Mouse (Mus musculus) forebrain, embryonic 14.5 days (tissue): ENCODE measurements around the gene Smlr1. TPM values are rescaled to one million over a fixed set of nuclear protein-coding genes. Genes with fewer than 3 reads are reported as not detected.

Experiments
- ATAC-seq: fragments of 200-750 bp; cut with Nextera tagmentation; 2 replicates; pipeline ENCODE4 v1.8.0; 2017; ENCODE audit warnings: mild to moderate bottlenecking, moderate library complexity
- DNase-seq: peaks from one replicate; pipeline ENCODE4 v3.0.0-alpha.2; 2015; ENCODE audit warnings: low spot score
- H3K27ac ChIP-seq: fragments of 300-500 bp; sonication (generic); 2 replicates; pipeline ENCODE4 v1.5.1; 2014; ENCODE audit warnings: low read depth, mild to moderate bottlenecking, control low read depth, low read length, moderate library complexity
- H3K27me3 ChIP-seq: fragments of 300-500 bp; sonication (generic); replicated peaks from 2 replicates; pipeline ENCODE4 v1.6.1; 2014; ENCODE audit warnings: low read length, control low read depth, mixed read lengths; ENCODE audit not compliant: control insufficient read depth, insufficient read depth
- H3K36me3 ChIP-seq: fragments of 300-500 bp; sonication (generic); 2 replicates; pipeline ENCODE4 v1.6.1; 2014; ENCODE audit warnings: low read length, control low read depth; ENCODE audit not compliant: control insufficient read depth, insufficient read depth
- H3K4me1 ChIP-seq: fragments of 300-500 bp; sonication (generic); 2 replicates; pipeline ENCODE4 v1.6.1; 2014; ENCODE audit warnings: antibody characterized with exemption, low read length, control low read depth; ENCODE audit not compliant: control insufficient read depth, insufficient read depth
- H3K4me2 ChIP-seq: fragments of 300-500 bp; sonication (generic); 2 replicates; pipeline ENCODE4 v1.6.1; 2014; ENCODE audit warnings: mild to moderate bottlenecking, control low read depth, low read length
- H3K4me3 ChIP-seq: fragments of 300-500 bp; sonication (generic); 2 replicates; pipeline ENCODE4 v1.5.1; 2014; ENCODE audit warnings: low read depth, low read length, control low read depth
- H3K9ac ChIP-seq: fragments of 300-500 bp; sonication (generic); 2 replicates; pipeline ENCODE4 v1.6.1; 2014; ENCODE audit warnings: mild to moderate bottlenecking, low read length, control low read depth, moderate library complexity
- H3K9me3 ChIP-seq: fragments of 300-500 bp; sonication (generic); replicated peaks from 2 replicates; pipeline ENCODE4 v1.6.1; 2016; ENCODE audit warnings: low read length, control low read depth, mixed read lengths; ENCODE audit not compliant: control insufficient read depth
- WGBS: fragments of 180-500 bp; shearing (Covaris S2); extraction: QIAGEN DNeasy Blood & Tissue Kit; methylation state at CpG from one replicate; pipeline ENCODE4 v1.1.7; 2014; 5-methylcytosine and 5-hydroxymethylcytosine counted together
- polyA plus RNA-seq: library from polyadenylated mRNA; unstranded; fragments of >200 nt; fragmentation: Nextera tagmentation; extraction: Ambion mirVana; gene quantifications from 2 replicates; pipeline ENCODE4 v1.2.1, GENCODE M21; 2014

Gene Smlr1
- polyA plus RNA-seq, 1 experiment from 2014 or later: not detected

GRCm38 (mm10) chr10:25520428-25520827 is 15.6 kb downstream of the Smlr1 start:
- Histone ChIP-seq H3K4me2 (no peak overlapping the region), H3K27ac (0 out of 2 replicates have a peak overlapping the region, but pooled peaks have one; percentile 33), H3K9ac (no peak overlapping the region), H3K27me3 (no peaks in the 10 kb centered on the region), H3K9me3 (no peaks in the 10 kb centered on the region), H3K4me1 (no peaks in the 10 kb centered on the region), H3K4me3 (no peak overlapping the region), H3K36me3 (no peaks in the 10 kb centered on the region)
- WGBS: 85% methylated on average over 5 of the region's 5 CpGs
- DNase-seq (peak; percentile 1), ATAC-seq (no peak)

GRCm38 (mm10) chr10:25519954-25520353 is 16.1 kb downstream of the Smlr1 start:
- no peak overlapping the region for H3K27ac ChIP-seq
- H3K36me3 ChIP-seq: no peaks in the 10 kb centered on the region
- no peaks in the 10 kb centered on the region for H3K27me3 ChIP-seq
- H3K4me1 ChIP-seq: no peaks in the 10 kb centered on the region
- DNase-seq: no peak
- no peak overlapping the region for H3K4me3 ChIP-seq
- H3K4me2 ChIP-seq: no peak overlapping the region
- no peaks in the 10 kb centered on the region for H3K9me3 ChIP-seq
- ATAC-seq: no peak
- no peak overlapping the region for H3K9ac ChIP-seq
- WGBS: 78% methylated on average over 3 of the region's 3 CpGs

GRCm38 (mm10) chr10:25513821-25514220 is 22.2 kb downstream of the Smlr1 start:
- Histone ChIP-seq H3K4me1 (no peaks in the 10 kb centered on the region), H3K4me2 (no peak overlapping the region), H3K27me3 (no peaks in the 10 kb centered on the region), H3K9ac (no peak overlapping the region), H3K4me3 (no peak overlapping the region), H3K9me3 (no peaks in the 10 kb centered on the region), H3K27ac (no peak overlapping the region), H3K36me3 (no peaks in the 10 kb centered on the region)
- WGBS: 82% methylated on average over 1 of the region's 1 CpGs
- ATAC-seq (no peak), DNase-seq (no peak)

GRCm38 (mm10) chr10:25503250-25503649 is 32.8 kb downstream of the Smlr1 start:
- H3K4me1 ChIP-seq: no peaks in the 10 kb centered on the region
- no peak for ATAC-seq
- no peak for DNase-seq
- no peaks in the 10 kb centered on the region for H3K27me3 ChIP-seq
- H3K4me3 ChIP-seq: no peak overlapping the region
- no peaks in the 10 kb centered on the region for H3K36me3 ChIP-seq
- H3K27ac ChIP-seq: no peak overlapping the region
- no peak overlapping the region for H3K4me2 ChIP-seq
- no peak overlapping the region for H3K9ac ChIP-seq
- no peaks in the 10 kb centered on the region for H3K9me3 ChIP-seq
- WGBS: 84% methylated on average over 5 of the region's 5 CpGs

- ATAC-seq (no peak), DNase-seq (no peak)
- Histone ChIP-seq H3K27me3 (no peaks in the 10 kb centered on the region), H3K4me1 (no peaks in the 10 kb centered on the region), H3K4me3 (no peak overlapping the region), H3K9ac (no peak overlapping the region), H3K4me2 (no peak overlapping the region), H3K36me3 (no peaks in the 10 kb centered on the region), H3K27ac (no peak overlapping the region), H3K9me3 (no peaks in the 10 kb centered on the region)
- WGBS: 54% methylated on average over 10 of the region's 10 CpGs
These were observed 36.6 kb downstream of the Smlr1 start for GRCm38 (mm10) chr10:25499323-25500071.

GRCm38 (mm10) chr10:25488456-25488855 is 47.6 kb downstream of the Smlr1 start:
- no peak overlapping the region for H3K27ac ChIP-seq
- H3K9me3 ChIP-seq: no peaks in the 10 kb centered on the region
- no peaks in the 10 kb centered on the region for H3K4me1 ChIP-seq
- no peak overlapping the region for H3K9ac ChIP-seq
- 23% methylated on average over 1 of the region's 1 CpGs for WGBS
- H3K36me3 ChIP-seq: no peaks in the 10 kb centered on the region
- no peak overlapping the region for H3K4me2 ChIP-seq
- peak; percentile 66; the same call in 1 of the 2 replicates for ATAC-seq
- no peaks in the 10 kb centered on the region for H3K27me3 ChIP-seq
- no peak overlapping the region for H3K4me3 ChIP-seq
- DNase-seq: peak; percentile 75

GRCm38 (mm10) chr10:25482791-25483190 is 53.3 kb downstream of the Smlr1 start:
- 79% methylated on average over 5 of the region's 5 CpGs for WGBS

GRCm38 (mm10) chr10:25479716-25480115 is 56.4 kb downstream of the Smlr1 start:
- H3K9ac ChIP-seq: no peak overlapping the region
- no peak overlapping the region for H3K27ac ChIP-seq
- H3K9me3 ChIP-seq: no peaks in the 10 kb centered on the region
- DNase-seq (no peak), ATAC-seq (no peak)
- no peaks in the 10 kb centered on the region for H3K4me1 ChIP-seq
- no peaks in the 10 kb centered on the region for H3K27me3 ChIP-seq
- no peak overlapping the region for H3K4me2 ChIP-seq
- WGBS: 96% methylated on average over 3 of the region's 3 CpGs
- no peak overlapping the region for H3K4me3 ChIP-seq
- H3K36me3 ChIP-seq: no peaks in the 10 kb centered on the region

More at GRCm38 (mm10) chr10:25482791-25483190, 53.3 kb downstream of the Smlr1 start:
- DNase-seq (no peak), ATAC-seq (no peak)
- Histone ChIP-seq H3K27me3 (no peaks in the 10 kb centered on the region), H3K27ac (no peak overlapping the region), H3K4me2 (no peak overlapping the region), H3K4me1 (no peaks in the 10 kb centered on the region), H3K4me3 (no peak overlapping the region), H3K9ac (no peak overlapping the region), H3K36me3 (no peaks in the 10 kb centered on the region), H3K9me3 (no peaks in the 10 kb centered on the region)
